Mouse (Mus musculus) brown adipose tissue, adult 24 weeks (tissue): ENCODE data around the gene Shroom3. TPM values are rescaled to one million over a fixed set of nuclear protein-coding genes. Genes with fewer than 3 reads are reported as not detected.

Experiments used
- H3K27ac ChIP-seq: fragments of 200-500 bp; replicated peaks from 2 replicates; pipeline ENCODE4 v1.5.1; 2012; ENCODE audit warnings: low read depth, mild to moderate bottlenecking, low read length
- H3K4me1 ChIP-seq: fragments of 200-500 bp; 2 replicates; pipeline ENCODE4 v1.6.1; 2012; ENCODE audit warnings: low read length, mixed read lengths; ENCODE audit not compliant: control insufficient read depth, insufficient read depth, insufficient read length
- H3K4me3 ChIP-seq: fragments of 200-500 bp; 2 replicates; pipeline ENCODE4 v1.5.1; 2012; ENCODE audit warnings: low read depth, mild to moderate bottlenecking, low read length, moderate library complexity; ENCODE audit not compliant: insufficient read depth
- polyA plus RNA-seq: library from polyadenylated mRNA; stranded (reverse); fragments of >200 nt; gene quantifications from 2 replicates; pipeline ENCODE4 v1.2.4, GENCODE M21; 2012; ENCODE audit not compliant: missing spikeins, insufficient read depth, insufficient read length

The Shroom3 gene
- polyA plus RNA-seq, 1 experiment = 0.59 TPM

DNA sequence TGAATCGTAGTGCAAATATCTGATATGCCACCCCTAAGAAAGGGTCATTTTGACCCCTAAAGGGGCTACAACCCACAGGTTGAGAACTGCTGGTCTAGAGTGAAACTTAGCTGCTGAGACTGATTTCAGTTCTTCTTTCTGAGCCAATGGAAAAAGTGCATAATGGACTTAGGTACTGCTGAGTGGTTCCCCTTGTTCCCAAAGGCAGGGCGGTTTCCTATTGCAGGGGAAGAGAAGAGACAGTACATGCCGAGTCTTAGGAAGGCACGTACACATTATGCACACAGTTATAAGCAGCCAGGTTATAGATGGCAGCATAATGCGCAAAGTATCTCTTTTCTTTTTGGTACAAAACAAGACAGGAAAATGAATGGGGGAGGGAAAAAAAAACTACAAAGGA, 4.9 kb downstream of the Shroom3 start:
- Histone ChIP-seq H3K27ac (no peak overlapping the region), H3K4me3 (no peak overlapping the region), H3K4me1 (0 out of 2 replicates have a peak, but pooled peaks cover 4% of the 10 kb centered on the region)

GRCm38 (mm10) chr5:92688569-92688968, 5.3 kb downstream of the Shroom3 start:
- no peak overlapping the region for H3K4me3 ChIP-seq
- H3K4me1 ChIP-seq = 0 out of 2 replicates have a peak, but pooled peaks cover under 1% of the 10 kb centered on the region
- H3K27ac ChIP-seq = no peak overlapping the region

- Histone ChIP-seq H3K27ac (no peak overlapping the region), H3K4me3 (no peak overlapping the region), H3K4me1 (no peaks in the 10 kb centered on the region)
These were observed 9.2 kb downstream of the Shroom3 start for GRCm38 (mm10) chr5:92692206-92693007.

GRCm38 (mm10) chr5:92693744-92694143, 10.5 kb downstream of the Shroom3 start:
- no peak overlapping the region for H3K4me3 ChIP-seq
- H3K27ac ChIP-seq = no peak overlapping the region
- H3K4me1 ChIP-seq = no peaks in the 10 kb centered on the region

DNA sequence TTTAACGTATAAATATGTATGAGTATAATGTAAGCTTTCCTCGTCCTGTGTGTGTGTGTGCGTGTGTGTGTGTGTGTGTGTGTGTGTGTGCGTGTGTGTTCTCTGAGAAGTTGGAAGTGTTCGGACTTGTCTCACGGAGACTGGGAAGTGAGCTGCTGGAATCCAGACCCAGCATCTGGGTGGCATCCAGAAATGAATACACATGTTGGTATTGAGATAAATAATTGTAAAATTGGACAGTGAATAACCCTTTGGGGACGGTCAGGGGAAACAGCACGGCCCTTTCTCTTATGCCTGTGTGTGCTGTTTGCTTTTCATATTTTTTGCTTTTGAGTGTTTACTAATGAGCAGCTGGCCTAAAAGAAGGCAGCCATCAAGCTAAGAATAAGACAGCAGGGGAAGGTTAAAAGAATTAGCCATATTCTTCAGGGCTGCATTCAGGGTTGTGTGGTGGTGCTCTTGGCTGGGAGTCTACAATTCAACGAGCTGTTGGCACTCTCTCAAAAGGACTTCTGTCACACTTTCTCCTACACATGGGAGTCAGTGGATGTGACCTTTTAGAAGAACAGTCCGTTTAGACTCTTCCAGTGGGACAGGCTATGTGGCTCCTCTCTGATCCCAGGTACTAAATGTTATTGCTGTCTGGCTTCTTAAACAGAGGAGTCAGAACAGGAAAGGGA, 11.2 kb downstream of the Shroom3 start:
- Histone ChIP-seq H3K27ac (no peak overlapping the region), H3K4me3 (no peak overlapping the region), H3K4me1 (no peaks in the 10 kb centered on the region; the same call in 1 of the 2 replicates)

GRCm38 (mm10) chr5:92698131-92698836, 15.0 kb downstream of the Shroom3 start:
- H3K4me3 ChIP-seq = no peak overlapping the region
- H3K27ac ChIP-seq = no peak overlapping the region
- no peaks in the 10 kb centered on the region; the same call in 1 of the 2 replicates for H3K4me1 ChIP-seq

GRCm38 (mm10) chr5:92698837-92699529, 15.7 kb downstream of the Shroom3 start:
- no peaks in the 10 kb centered on the region; the same call in 1 of the 2 replicates for H3K4me1 ChIP-seq
- H3K27ac ChIP-seq = no peak overlapping the region
- no peak overlapping the region for H3K4me3 ChIP-seq

DNA sequence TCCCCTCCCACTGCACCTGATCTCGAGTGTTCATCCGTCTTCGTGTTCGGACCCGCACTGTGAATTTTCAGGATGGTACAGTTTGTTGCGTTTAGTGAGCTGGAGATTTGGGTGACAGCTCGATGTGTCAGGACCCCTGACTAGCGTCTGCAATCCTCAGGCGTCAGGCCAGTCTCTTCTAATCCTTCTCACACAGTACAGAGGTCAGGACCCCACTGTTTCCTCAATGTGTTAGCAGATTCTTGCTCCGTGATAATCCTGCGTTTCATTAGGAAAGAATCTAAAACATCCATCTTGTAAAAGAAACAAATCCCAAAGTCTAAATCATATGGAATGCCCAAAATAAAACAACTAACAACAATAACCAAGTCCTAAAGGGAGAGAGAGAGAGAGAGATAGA, 18.5 kb downstream of the Shroom3 start:
- H3K27ac ChIP-seq = no peak overlapping the region
- peaks cover 5% of the 10 kb centered on the region for H3K4me1 ChIP-seq
- H3K4me3 ChIP-seq = no peak overlapping the region

- no peak overlapping the region for H3K27ac ChIP-seq
- peaks cover 7% of the 10 kb centered on the region for H3K4me1 ChIP-seq
- no peak overlapping the region for H3K4me3 ChIP-seq
These were observed 20.4 kb downstream of the Shroom3 start for GRCm38 (mm10) chr5:92703671-92704070.

DNA sequence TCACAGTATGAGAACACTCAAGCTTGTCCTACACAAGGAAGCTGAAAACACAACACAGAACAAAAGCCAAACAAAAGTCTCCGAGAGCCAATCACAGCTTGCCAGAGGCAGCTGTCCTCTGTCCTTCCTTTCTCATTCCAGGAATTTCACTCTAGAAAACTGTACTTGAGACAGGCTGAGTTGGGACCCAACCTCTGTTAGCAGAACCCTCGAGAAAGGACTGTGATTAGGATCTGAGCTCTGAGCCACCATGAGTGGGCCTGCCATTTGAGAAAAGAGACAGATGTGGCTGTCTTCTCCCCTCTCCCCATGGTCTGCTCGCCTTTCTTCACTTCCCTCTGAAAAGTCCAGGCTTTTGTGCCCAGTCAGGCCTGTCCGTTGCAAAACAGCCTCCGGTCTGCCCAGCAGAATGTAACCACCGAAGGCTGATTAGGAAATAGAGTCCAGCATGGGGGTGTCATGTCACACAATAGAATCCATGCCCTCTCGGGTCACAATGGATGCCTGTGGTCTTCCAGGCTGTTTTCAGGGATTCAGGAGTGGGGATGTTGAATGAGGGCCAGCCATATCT, 24.8 kb downstream of the Shroom3 start:
- Histone ChIP-seq H3K27ac (peak overlapping the region; percentile 70), H3K4me3 (no peak overlapping the region), H3K4me1 (peaks cover 7% of the 10 kb centered on the region)

- Histone ChIP-seq H3K4me1 (peaks cover 7% of the 10 kb centered on the region), H3K27ac (peak overlapping the region; percentile 8; the same call in 1 of the 2 replicates), H3K4me3 (no peak overlapping the region)
These were observed 27.5 kb downstream of the Shroom3 start for GRCm38 (mm10) chr5:92710779-92711178.

- Histone ChIP-seq H3K4me3 (no peak overlapping the region), H3K4me1 (peaks cover 3% of the 10 kb centered on the region), H3K27ac (no peak overlapping the region)
These were observed 28.5 kb downstream of the Shroom3 start for GRCm38 (mm10) chr5:92711666-92712290.

DNA sequence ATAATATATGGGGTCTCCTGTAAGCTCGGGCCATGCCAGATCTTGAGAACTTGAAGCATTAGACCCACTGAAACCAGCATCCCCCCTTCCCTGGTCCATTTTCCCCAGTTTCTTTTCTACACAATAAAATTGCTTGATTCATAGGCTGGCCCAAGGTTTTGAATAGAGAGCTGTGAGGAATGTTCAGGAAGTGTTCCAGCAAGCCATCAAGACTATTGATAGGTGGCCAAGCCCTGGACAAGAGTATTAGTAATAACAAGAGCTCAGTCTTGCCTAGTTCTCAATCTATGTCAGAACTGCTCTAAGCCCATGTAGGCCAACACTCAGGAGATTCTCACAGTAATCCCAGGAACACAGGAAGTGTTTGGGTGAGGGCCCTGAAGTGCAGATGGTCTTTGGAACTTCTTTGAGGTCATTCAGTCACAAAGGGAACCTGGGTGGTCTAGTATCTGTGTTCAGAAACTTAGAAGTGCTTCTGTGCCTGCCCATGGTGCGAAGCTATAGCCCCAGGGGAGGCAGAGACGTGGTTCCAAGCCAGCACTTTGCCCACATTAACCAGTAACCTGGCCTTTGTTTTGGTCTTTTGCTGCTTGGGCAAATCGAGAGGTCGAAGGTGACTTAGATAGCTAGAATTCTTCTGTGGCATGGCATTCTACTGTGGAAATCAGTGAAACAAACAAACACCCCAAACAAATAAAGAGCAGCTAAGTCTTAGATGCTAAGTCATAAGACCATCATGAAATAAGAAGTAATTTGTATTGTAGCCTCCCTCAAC, 29.6 kb downstream of the Shroom3 start:
- no peaks in the 10 kb centered on the region; the same call in 1 of the 2 replicates for H3K4me1 ChIP-seq
- no peak overlapping the region for H3K27ac ChIP-seq
- no peak overlapping the region for H3K4me3 ChIP-seq
